In genomic region chr4:82532443-82533191, GRCm38 (mm10) we compare ENCODE assay signal across 8 mouse cellular contexts.
DNase-seq lines count a peak whose midpoint lies in the region; ATAC-seq lines count a peak whose summit lies in the region.

No protein-coding gene starts in this region.

- no peaks in the 10 kb centered on the region for H3K9me3 ChIP-seq in forebrain, embryonic 13.5 days (replicated peaks)
- H3K9me3 ChIP-seq in neural tube, embryonic 13.5 days = no peaks in the 10 kb centered on the region

- H3K4me3 ChIP-seq in forebrain, embryonic 13.5 days = peak overlapping the region; percentile 0; the same call in 1 of the 2 replicates
- H3K4me3 ChIP-seq in neural tube, embryonic 13.5 days = no peak overlapping the region

- peak overlapping the region; percentile 47 for H3K4me2 ChIP-seq in forebrain, embryonic 13.5 days
- peak overlapping the region; percentile 41 for H3K4me2 ChIP-seq in neural tube, embryonic 13.5 days

- ATAC-seq in forebrain, embryonic 13.5 days = peak; percentile 90
- ATAC-seq in neural tube, embryonic 13.5 days (ENCODE audit: low read depth) = peak; percentile 88

- 2% methylated on average over 11 of the region's 11 CpGs for WGBS in forebrain, embryonic 13.5 days
- 8% methylated on average over 11 of the region's 11 CpGs for WGBS in neural tube, embryonic 13.5 days

- no peaks in the 10 kb centered on the region for H3K36me3 ChIP-seq in forebrain, embryonic 13.5 days (ENCODE audit: poor library complexity, severe bottlenecking)
- no peaks in the 10 kb centered on the region for H3K36me3 ChIP-seq in neural tube, embryonic 13.5 days

- DNase-seq in embryo, embryonic 10.5 days (ENCODE audit: low spot score) = peak; percentile 35
- DNase-seq in embryo, embryonic 9.5 days (ENCODE audit: extremely low spot score) = no peak
- DNase-seq in ES-CJ7 (ENCODE audit: low read depth, low spot score) = peak; percentile 33
- peak; percentile 62 for DNase-seq in kidney, adult 9 months
- no peak for DNase-seq in MN1 (ENCODE audit: low spot score)
- no peak for DNase-seq in right cerebral cortex, adult 18-20 months

- peaks cover 87% of the 10 kb centered on the region for H3K4me1 ChIP-seq in forebrain, embryonic 13.5 days
- H3K4me1 ChIP-seq in neural tube, embryonic 13.5 days (replicated peaks) = peaks cover 72% of the 10 kb centered on the region

- peak overlapping the region; percentile 63 for H3K9ac ChIP-seq in forebrain, embryonic 13.5 days
- H3K9ac ChIP-seq in neural tube, embryonic 13.5 days = peak overlapping the region; percentile 65

- peak overlapping the region; percentile 98 for H3K27ac ChIP-seq in forebrain, embryonic 13.5 days
- H3K27ac ChIP-seq in neural tube, embryonic 13.5 days (replicated peaks) = peak overlapping the region; percentile 94

- peaks cover 27% of the 10 kb centered on the region for H3K27me3 ChIP-seq in forebrain, embryonic 13.5 days
- H3K27me3 ChIP-seq in neural tube, embryonic 13.5 days = peaks cover 30% of the 10 kb centered on the region

Comparison
In these comparisons a context has a peak if more than half of its experiments do, and no peak if none do; other contexts are left out.
1. DNase-seq: peak in embryo, embryonic 10.5 days (single experiment), ES-CJ7 (single experiment) and kidney, adult 9 months (single experiment); none in embryo, embryonic 9.5 days (single experiment), MN1 (single experiment) and right cerebral cortex, adult 18-20 months (single experiment).